Mouse (Mus musculus) frontal cortex, postnatal 14 days (tissue): Measurements from ENCODE around the gene Srpx.
A peak's percentile ranks its signal among the peaks of the same experiment; 100 is the strongest.

Experiments
- DNase-seq, 2 experiments: peaks; one replicate each; pipeline ENCODE4 v3.0.0; 2022; ENCODE audit warnings: low spot score in 2 of 2

The Srpx gene

DNA sequence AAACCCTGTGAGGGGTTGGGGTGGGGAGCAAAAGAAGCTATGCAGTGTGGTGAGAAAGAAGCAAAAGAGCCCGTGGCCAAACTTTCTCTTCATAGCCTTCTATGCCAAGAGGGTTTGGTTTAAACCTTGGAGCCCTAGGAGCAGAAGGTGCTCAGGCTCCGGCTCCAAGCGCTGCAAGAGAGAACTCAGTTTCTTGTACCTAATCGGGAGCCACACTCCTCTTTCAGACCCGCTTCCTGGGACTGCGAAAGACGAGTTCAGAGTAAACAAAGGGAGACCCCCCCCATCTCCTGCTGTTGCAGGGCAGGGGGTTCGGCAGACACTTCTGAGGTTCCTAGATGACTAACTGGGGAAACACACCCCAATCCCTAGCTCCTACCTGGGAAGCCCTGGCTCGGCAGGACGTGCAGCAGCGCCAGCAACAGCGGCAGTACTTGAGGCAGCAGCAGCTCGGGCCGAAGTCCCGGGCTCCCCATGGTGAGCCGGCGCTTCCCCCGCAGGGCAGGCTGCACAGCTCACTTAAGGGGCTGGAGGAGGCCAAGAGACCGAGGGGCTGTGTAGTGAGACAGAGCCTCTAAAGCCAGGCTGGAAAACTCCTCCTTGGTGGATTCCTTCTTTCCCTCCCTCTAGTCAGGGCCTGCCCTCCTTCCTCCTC, at the start of gene Srpx:
TSS of gene Srpx (minus strand) at position 645 of the 655 bp plus-strand sequence.
- no peak for DNase-seq

DNA sequence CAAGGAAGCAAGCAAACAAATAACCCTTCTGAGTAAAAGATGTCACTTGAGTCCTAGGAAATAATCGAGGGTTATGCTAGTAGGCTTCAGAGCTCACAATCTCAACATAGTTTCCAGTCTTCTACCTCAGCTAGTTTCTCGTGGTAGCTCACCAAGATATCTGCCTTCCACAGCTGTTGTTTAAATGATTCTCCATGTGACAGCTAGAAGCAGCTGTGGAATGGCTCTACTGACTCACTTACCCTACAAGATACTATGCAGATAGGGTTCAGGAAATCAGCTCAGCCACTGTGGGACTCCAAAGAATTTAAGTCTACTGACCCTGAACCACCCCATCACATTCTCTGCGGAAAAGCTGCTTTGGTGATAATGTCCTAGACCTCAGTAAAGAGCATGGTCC, 34.9 kb upstream of the Srpx start:
- no peak for DNase-seq

DNA sequence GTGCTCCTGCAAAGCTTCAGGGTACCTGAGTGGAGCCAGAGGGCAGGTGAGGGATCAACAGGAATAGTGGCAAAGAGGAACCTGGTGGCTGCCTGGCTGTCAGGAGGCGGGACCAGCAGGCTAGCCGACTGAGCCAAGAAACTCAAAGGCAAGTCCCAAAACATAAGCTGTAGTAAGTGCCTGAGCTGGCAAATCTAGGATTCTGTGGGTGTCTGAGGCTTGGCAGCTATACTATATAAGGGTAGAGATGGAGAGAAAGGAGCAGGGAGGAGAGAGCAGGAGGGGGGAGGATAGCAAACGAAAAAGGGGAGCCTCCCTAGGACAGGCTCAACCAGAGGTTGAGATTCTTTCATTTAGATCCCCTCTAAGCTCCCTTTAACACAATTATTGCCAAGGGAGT, 1.7 kb downstream of the Srpx start:
- peak in 1 of 2 experiments; percentile 3 for DNase-seq

DNA sequence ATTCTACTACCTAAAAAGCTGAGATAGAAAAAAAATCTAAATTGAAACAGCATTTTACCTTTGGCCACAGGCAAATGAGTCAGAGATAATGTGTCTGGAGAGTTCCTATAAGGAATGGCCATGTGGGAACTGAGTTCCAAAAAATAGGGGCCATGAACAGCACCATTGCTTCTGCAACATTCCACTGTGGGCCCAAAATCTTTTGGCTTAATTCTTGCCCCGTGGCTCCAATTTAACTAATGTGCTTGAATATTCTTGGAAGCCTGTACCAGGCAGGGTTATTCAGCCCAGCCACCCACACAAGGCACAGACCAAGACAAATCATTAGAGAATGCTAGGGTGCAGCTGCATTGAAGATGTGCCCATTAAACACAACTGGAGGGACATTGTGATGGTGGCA, 6.8 kb downstream of the Srpx start:
- DNase-seq: no peak

DNA sequence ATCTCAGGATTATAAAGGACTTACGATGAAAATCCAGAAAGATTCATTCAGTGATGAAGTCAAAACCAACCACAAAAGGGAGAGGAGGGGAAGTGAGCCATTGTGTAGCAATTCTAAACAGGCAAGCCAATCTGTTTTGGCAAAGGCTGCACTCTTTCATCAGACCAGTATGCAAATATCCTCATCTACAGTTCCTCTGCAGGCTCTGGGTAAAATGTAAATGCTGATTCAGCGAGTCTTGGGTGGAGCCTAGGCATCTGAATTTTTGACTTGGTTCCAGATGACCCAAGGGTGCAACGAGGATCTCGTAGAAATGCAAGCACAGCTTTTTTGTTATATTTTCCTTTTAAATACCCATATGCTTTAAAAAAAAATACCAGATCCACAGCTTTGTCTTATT, 9.0 kb downstream of the Srpx start:
- DNase-seq: no peak

DNA sequence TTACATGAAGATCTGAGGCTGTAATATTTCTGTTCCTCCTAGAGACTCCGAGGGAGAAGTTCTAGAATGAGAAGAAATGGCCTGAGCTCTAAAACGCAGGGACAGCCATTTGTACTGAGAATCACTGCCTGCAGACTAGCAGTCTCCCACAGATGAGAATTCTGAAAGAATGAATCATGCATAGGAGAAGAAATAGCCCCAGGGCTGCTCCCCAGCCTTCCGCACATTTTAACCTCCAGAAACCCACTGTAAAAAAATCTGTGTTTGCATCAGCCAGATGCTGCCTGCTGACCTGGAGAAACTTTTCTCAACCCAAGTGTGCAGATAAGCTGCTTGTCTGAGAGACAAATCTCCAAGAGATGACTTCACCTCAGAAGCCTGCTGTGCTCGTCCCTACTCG, 12.0 kb downstream of the Srpx start:
- DNase-seq: no peak

DNA sequence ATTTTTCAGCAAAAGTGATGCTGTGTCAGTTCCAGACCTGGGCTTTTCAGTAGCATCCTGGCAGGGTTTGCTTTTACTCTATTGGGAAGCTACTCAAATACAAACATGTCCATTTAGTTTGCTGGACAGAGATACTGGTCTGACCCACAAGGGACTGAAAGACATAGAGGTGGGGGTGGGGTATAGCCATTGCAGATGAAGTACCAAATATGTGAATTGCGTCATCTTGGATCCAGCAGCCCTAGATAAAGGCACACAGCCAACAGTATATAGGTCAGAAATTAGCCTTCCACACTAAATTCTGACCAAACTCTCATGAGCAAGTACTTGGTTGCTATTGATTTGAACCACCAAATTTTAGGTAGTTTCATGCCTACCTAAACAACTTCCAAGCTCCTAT, 14.8 kb downstream of the Srpx start:
- DNase-seq: no peak

DNA sequence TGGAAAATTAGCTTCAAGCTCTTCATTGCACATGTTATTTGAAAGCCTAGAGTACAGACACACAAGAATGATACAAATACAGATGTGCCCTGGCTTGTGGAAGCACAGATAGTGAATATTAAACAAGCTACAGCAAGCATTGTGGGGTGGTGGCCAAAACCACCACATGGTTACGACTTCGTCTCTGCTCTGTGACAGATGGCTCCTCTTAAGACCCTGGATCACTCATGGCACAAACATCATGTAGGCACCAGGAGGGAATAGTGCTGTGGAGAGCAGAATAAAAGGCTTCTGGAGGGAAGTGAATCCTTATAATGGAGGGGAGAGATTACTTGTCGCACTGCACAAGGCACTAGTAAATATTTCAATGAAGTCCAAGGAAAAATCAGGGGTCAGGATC, 21.7 kb downstream of the Srpx start:
- DNase-seq: no peak

DNA sequence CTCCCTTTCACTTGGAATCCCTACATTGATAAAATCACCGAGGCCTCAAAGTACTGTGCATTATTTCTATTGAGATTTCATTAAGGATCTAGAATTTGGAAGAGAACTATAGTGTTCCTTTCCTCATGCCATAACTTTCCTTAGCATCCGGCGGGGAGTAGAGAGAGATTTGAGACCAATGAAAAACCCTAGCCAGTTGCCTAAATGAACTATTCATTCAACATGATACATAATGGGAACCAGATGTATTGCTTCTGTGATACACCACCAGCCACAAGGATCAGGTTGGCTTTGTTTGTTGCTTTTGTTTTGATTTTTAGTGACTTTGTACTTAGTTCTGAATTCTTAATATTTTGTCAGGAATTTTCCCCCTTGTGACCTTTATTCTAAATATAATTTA, 37.1 kb downstream of the Srpx start:
- DNase-seq: no peak

DNA sequence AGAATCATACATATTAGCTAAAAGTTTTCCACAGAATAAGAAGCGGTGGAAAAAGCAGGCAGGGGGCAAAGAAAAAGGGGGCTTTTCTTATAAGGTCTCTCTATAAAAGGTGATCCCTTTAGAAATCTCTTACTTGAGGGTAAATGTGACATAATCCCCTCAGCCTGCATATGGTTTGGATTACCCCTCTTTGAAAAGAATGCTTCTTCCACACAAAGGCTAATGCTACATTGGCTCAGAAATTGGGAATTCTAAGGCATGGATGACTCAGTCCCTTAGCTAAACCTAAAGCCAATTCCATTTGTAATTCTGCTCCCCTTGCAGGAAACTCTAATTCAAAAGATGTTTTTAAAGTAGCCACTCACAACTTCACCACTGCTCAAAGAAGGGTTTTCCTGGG, 37.5 kb downstream of the Srpx start:
- DNase-seq: no peak

DNA sequence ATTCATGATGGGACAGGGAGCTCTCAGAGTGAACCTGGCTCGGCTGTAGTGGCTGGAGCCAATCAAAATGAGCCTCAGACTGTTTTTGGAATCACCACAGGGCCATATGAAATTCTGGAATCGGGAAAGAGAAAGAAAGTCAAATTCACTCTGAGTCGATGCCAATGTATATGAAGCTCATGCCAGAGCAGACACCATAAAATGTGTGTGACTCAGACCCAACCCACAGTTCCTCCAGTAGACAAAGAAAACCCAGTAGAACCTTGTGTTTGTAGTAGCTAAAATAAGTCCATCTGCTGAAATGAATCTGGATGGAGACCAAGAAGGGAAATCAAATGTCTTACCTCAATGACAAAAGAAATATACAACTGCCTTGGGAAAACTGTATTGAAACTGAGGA, 43.5 kb downstream of the Srpx start:
- DNase-seq: no peak

DNA sequence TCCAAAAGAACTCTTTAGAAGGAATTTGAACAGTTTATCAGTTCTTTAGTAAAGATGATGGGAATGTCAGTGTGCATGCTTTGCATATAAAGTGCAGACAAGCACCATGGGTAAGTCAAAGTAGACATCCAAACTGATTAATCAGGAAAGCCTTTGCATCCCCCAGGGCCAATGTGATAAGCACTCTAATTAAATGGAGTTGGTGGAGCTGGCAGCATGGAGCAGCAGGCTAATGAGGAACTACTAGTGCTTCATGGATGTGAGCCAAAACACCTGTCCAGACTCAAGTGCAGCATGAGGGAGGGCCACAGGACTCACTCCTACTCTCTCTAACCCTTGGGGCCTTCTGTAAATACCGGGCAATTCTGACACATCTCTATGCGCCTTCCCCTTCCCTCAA, 46.0 kb downstream of the Srpx start:
- DNase-seq: no peak

DNA sequence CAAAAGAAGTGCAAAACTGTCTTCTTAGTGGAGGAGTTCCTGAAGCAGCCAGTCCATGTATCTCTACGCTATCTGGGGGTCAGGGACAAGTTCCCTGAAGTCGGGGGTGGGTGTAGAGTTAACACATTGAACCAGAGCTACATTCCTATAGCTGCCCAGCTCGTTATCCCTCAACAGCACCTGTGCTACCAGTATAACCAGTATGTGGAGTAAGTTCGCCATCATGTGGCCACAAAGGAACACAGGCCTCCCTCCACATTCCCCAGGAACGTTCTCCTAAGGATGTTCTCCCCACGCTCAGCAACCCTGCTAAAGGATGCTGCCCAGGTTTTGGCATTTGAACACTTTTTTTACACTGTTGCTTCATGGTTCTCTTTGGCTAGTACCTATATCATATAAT, 46.8 kb downstream of the Srpx start:
- peak; percentile 6 to 27 for DNase-seq

DNA sequence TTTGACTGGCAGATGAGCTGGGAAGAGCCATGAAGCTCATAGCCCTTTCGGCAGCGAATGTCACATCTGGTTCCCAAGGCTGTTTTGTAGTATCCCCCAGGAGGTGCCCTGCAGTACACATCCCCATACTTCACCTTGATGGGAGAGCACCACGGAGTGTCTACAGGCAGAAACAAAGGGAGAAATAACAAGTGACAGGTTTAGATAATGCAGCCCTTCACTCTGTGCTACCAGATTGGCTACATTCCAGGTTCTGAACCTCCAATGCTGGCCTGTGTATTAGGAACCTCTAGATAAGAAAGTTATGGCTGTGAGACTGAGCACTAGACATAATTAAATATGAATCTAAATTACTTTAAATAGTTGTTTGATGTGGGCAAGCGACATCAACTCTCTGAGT, 48.1 kb downstream of the Srpx start:
- DNase-seq: no peak

DNA sequence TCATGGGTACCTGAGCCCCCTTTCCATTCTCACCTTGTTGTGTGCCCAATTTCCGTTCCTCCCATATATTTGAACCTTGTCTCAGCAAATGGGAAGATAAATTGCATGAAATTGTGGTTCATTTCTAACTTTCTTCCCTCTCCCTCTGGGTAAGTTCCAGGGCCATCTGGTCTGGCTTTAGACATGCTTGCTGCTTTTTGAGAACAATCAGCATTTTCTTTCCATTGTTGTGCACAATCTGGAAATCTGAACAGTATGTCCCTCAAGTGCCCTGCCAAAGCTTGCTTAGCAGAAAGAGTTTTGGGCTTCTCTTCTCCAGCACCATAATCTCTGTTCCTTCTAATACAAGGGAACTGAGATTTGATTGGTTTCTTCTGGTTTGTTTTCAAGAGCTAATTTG, 53.7 kb downstream of the Srpx start:
- no peak for DNase-seq

DNA sequence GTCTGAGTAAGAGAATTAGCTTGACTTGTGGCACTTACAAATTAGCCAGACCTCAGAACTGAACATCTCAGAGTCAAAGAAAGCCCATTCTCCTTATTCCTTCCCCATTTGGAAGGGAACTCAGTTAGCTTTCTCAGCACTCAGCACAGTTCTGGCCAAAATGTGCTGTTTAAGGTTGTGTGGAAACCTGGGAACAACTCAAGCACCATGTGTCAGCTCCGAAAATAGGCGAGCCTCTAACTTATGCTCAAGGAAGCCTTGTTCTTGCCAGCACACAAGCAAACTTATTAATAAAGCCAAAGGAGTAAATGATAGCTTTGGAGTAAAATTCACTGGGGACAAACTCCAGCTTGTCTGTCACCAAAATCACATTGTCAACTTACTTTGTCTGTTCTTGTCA, 54.1 kb downstream of the Srpx start:
- DNase-seq: no peak

DNA sequence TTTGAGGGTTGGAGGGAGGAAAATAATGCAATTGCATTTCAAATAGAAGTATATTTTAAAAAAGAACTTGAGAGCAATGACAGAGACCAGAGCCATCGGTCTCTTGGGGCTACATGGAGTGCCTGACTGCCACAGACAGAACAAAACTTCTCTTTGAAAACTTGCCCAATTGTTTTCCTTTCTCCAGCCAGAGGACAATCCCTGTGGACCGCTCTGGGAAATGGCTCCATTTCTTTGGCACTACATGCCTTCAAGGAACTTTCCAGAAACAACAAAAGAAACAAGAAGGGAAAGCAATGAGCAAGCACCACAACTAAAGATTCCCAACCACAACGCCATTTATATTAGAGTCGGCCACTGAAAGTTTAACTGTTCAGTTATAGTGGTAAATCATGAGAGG, 55.3 kb downstream of the Srpx start:
- no peak for DNase-seq

DNA sequence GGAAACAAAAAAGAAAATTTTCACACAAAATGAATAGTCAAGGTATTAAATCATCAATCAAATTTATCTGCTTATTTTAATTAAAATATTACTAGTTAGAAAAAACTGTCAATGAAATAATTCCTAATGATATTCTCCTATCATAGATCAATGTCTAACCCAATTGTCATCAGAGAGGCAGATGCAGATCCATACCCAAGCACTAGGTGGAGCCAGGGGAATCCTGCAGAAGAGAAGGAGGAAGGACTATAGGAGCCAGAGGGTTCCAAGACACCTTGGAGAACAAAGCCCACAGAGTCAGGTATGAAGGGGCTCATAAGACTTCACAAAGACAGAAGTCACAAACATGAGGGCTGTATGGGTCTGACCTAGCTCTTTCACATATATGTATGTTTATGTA, 82.8 kb downstream of the Srpx start:
- no peak for DNase-seq

DNA sequence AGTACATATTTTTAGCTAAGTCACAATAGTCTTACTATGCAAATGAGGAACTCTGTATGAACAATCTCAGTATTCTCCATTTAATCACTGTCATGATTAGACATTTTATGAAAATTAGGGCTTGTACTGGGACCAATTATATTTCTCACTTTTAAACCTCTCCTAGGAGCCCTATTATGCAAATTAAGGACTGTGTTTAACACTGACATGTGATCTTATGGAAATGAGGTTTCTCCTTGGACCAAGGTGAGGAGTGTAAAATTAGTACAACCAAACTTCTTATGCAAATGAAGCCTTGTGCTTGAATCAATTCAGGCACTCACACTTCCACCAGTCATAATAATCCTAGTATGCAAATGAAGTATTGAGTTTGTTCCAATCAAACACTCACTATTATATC, 107.3 kb downstream of the Srpx start:
- DNase-seq: no peak

DNA sequence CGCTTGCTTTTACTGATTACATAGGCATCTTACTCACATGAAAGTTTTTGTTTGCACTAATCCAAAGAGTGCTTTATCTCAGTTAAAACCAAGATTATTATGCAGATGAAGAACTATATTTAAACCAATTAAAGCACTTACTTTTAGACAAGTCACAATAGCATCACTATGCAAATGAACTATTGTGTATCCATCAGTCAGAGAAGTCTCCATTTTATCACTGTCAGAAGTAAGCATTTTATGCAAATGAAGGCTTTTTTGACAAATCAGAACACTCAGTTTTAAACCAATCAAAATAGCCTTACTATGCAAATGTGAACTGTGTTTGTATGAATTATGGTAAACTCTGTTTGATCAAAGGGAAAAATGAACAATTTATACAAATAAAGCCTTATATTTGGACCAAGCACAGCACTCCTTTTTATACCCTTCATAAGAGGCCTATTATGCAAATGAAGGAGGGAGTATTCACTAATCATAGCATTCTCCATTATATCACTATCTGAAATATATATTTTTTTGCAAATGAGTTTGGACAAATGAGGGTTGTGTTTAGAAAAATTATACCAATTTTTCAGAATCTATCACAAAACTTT, 109.7 kb downstream of the Srpx start:
- no peak for DNase-seq

DNA sequence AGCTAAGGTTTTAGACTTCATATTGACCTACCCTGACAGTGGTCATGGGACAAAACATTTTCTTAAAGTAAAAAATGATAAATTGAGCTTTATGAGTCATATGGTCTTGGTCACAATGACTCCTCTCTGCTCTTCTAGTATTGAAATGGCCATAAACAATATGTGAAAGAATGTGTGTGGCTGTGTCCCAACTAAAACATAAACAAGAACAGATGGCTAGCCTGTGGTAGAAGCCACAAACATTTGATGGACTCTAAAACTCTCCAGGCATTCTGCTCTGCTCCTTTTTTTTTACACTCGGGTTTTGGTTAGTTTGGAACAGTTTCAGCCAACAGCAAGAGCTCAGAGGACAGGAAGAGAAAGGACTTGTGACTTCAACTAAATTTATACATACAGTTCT, 111.6 kb downstream of the Srpx start:
- no peak for DNase-seq

DNA sequence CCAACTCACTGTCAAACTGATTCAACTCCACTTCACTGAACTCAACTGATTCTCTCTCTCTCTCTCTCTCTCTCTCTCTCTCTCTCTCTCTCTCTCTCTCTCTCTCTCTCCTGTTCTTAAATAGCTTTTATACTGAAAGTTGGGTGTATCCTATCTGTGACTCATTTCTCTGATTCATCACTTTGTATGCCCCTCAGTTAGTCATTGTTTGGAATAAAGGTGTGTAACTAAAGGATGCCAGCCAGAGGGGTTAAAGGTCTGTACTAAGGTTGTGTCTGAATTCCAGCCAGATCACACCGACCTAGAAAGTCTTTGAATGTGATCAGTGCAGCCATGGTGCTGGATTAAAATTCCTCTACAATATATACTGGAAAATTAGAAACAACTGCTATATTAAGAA, 116.8 kb downstream of the Srpx start:
- no peak for DNase-seq
